Mouse (Mus musculus) right cerebral cortex, adult 18-20 months (tissue): ENCODE results near the gene Znrf2.
A peak's percentile ranks its signal among the peaks of the same experiment; 100 is the strongest.

Experiments used
- DNase-seq: peaks from one replicate; pipeline ENCODE4 v3.0.0; 2022; ENCODE audit warnings: mixed read lengths

The Znrf2 gene

GRCm38 (mm10) chr6:54816388-54817065, at the start of gene Znrf2:
Gene Znrf2, plus strand, starts transcription at chr6:54816916.
- DNase-seq: peak; percentile 93

GRCm38 (mm10) chr6:54767746-54768145, 49.0 kb upstream of the Znrf2 start:
- DNase-seq: no peak

GRCm38 (mm10) chr6:54770766-54771165, 46.0 kb upstream of the Znrf2 start:
- no peak for DNase-seq

GRCm38 (mm10) chr6:54771171-54771570, 45.5 kb upstream of the Znrf2 start:
- no peak for DNase-seq

- no peak for DNase-seq
Observed at GRCm38 (mm10) chr6:54772078-54772477, 44.6 kb upstream of the Znrf2 start.

- DNase-seq: no peak
Observed at GRCm38 (mm10) chr6:54775739-54776138, 41.0 kb upstream of the Znrf2 start.

- DNase-seq: no peak
Observed at GRCm38 (mm10) chr6:54777661-54778060, 39.1 kb upstream of the Znrf2 start.

- DNase-seq: no peak
Observed at GRCm38 (mm10) chr6:54779968-54780367, 36.7 kb upstream of the Znrf2 start.

GRCm38 (mm10) chr6:54780569-54781304, 36.0 kb upstream of the Znrf2 start:
- no peak for DNase-seq

- no peak for DNase-seq
Observed at GRCm38 (mm10) chr6:54781881-54782280, 34.8 kb upstream of the Znrf2 start.

GRCm38 (mm10) chr6:54785098-54785730, 31.5 kb upstream of the Znrf2 start:
- DNase-seq: peak; percentile 80

GRCm38 (mm10) chr6:54786766-54787165, 29.9 kb upstream of the Znrf2 start:
- DNase-seq: no peak

- no peak for DNase-seq
Observed at GRCm38 (mm10) chr6:54788493-54788892, 28.2 kb upstream of the Znrf2 start.

- DNase-seq: no peak
Observed at GRCm38 (mm10) chr6:54789139-54789538, 27.6 kb upstream of the Znrf2 start.

GRCm38 (mm10) chr6:54790071-54790470, 26.6 kb upstream of the Znrf2 start:
- no peak for DNase-seq

GRCm38 (mm10) chr6:54793853-54794252, 22.9 kb upstream of the Znrf2 start:
- no peak for DNase-seq

GRCm38 (mm10) chr6:54794372-54794771, 22.3 kb upstream of the Znrf2 start:
- DNase-seq: no peak

- no peak for DNase-seq
Observed at GRCm38 (mm10) chr6:54794991-54795390, 21.7 kb upstream of the Znrf2 start.

GRCm38 (mm10) chr6:54795971-54796370, 20.7 kb upstream of the Znrf2 start:
- no peak for DNase-seq

GRCm38 (mm10) chr6:54802348-54802747, 14.4 kb upstream of the Znrf2 start:
- no peak for DNase-seq

GRCm38 (mm10) chr6:54804066-54804864, 12.5 kb upstream of the Znrf2 start:
- no peak for DNase-seq

- no peak for DNase-seq
Observed at GRCm38 (mm10) chr6:54805779-54806178, 10.9 kb upstream of the Znrf2 start.
